Mouse (Mus musculus) heart, embryonic 16.5 days (tissue): ENCODE measurements around the gene Accs. TPM values are rescaled to one million over a fixed set of nuclear protein-coding genes. Genes with fewer than 3 reads are reported as not detected.

Experiments used
- ATAC-seq: fragments of 200-750 bp; cut with Nextera tagmentation; replicated peaks from 2 replicates; pipeline ENCODE4 v1.8.0; 2017; ENCODE audit warnings: moderate number of reproducible peaks; ENCODE audit not compliant: insufficient read depth, low FRiP score; ENCODE audit errors: extremely low read depth
- H3K27ac ChIP-seq: fragments of 300-500 bp; sonication (generic); 2 replicates; pipeline ENCODE4 v1.5.1; 2014; ENCODE audit warnings: mild to moderate bottlenecking, low read length, control low read depth, moderate library complexity
- H3K27me3 ChIP-seq: fragments of 300-500 bp; sonication (generic); 2 replicates; pipeline ENCODE4 v1.6.1; 2014; ENCODE audit warnings: low read length, mixed read lengths; ENCODE audit not compliant: control insufficient read depth, insufficient read depth
- H3K36me3 ChIP-seq: fragments of 300-500 bp; sonication (generic); 2 replicates; pipeline ENCODE4 v1.6.1; 2014; ENCODE audit not compliant: control insufficient read depth, insufficient read depth
- H3K4me1 ChIP-seq: fragments of 300-500 bp; sonication (generic); 2 replicates; pipeline ENCODE4 v1.6.1; 2014; ENCODE audit warnings: low read length, mixed read lengths; ENCODE audit not compliant: control insufficient read depth, insufficient read depth
- H3K4me2 ChIP-seq: fragments of 300-500 bp; sonication (generic); 2 replicates; pipeline ENCODE4 v1.6.1; 2014; ENCODE audit warnings: low read depth, mild to moderate bottlenecking, control low read depth, low read length
- H3K4me3 ChIP-seq: fragments of 300-500 bp; sonication (generic); 2 replicates; pipeline ENCODE4 v1.5.1; 2014; ENCODE audit warnings: mild to moderate bottlenecking, control low read depth, low read length
- H3K9ac ChIP-seq: fragments of 300-500 bp; sonication (generic); 2 replicates; pipeline ENCODE4 v1.6.1; 2014; ENCODE audit warnings: low read length, control low read depth
- H3K9me3 ChIP-seq: fragments of 300-500 bp; sonication (generic); replicated peaks from 2 replicates; pipeline ENCODE4 v1.6.1; 2016; ENCODE audit warnings: low read length; ENCODE audit not compliant: control insufficient read depth
- WGBS: fragments of 180-500 bp; shearing (Covaris S2); extraction: QIAGEN DNeasy Blood & Tissue Kit; methylation state at CpG from one replicate; pipeline ENCODE4 v1.1.7; 2014; 5-methylcytosine and 5-hydroxymethylcytosine counted together
- polyA plus RNA-seq: library from polyadenylated mRNA; unstranded; fragments of >200 nt; fragmentation: Nextera tagmentation; extraction: Ambion mirVana; gene quantifications from 2 replicates; pipeline ENCODE4 v1.2.1, GENCODE M21; 2015

The Accs gene
- polyA plus RNA-seq, 1 experiment from 2014 or later: 5.6 TPM

GRCm38 (mm10) chr2:93838931-93839330 lies 10.8 kb downstream of the Accs start:
- H3K9ac ChIP-seq: no peak overlapping the region
- WGBS: 89% methylated on average over 4 of the region's 4 CpGs
- H3K4me1 ChIP-seq: no peaks in the 10 kb centered on the region
- no peak overlapping the region for H3K4me2 ChIP-seq
- no peaks in the 10 kb centered on the region for H3K27me3 ChIP-seq
- H3K27ac ChIP-seq: no peak overlapping the region
- peaks cover 16% of the 10 kb centered on the region; the same call in 1 of the 2 replicates for H3K36me3 ChIP-seq
- H3K4me3 ChIP-seq: no peak overlapping the region
- no peaks in the 10 kb centered on the region for H3K9me3 ChIP-seq
- ATAC-seq: no peak

- WGBS: 71% methylated on average over 13 of the region's 13 CpGs
- Histone ChIP-seq H3K4me3 (no peak overlapping the region), H3K36me3 (peaks cover 7% of the 10 kb centered on the region; the same call in 1 of the 2 replicates), H3K9ac (no peak overlapping the region), H3K4me2 (no peak overlapping the region), H3K9me3 (no peaks in the 10 kb centered on the region), H3K4me1 (no peaks in the 10 kb centered on the region), H3K27ac (no peak overlapping the region), H3K27me3 (no peaks in the 10 kb centered on the region)
- no peak for ATAC-seq
Observed at GRCm38 (mm10) chr2:93836232-93836785, 13.4 kb downstream of the Accs start.

GRCm38 (mm10) chr2:93835596-93835995 lies 14.1 kb downstream of the Accs start:
- no peak overlapping the region for H3K9ac ChIP-seq

GRCm38 (mm10) chr2:93823519-93823918 lies 26.2 kb downstream of the Accs start:
- no peak overlapping the region for H3K4me2 ChIP-seq
- peaks cover 11% of the 10 kb centered on the region for H3K4me1 ChIP-seq
- no peak overlapping the region for H3K27ac ChIP-seq
- 17% methylated on average over 8 of the region's 8 CpGs for WGBS
- H3K27me3 ChIP-seq: no peaks in the 10 kb centered on the region
- H3K9me3 ChIP-seq: no peaks in the 10 kb centered on the region
- H3K9ac ChIP-seq: no peak overlapping the region
- peaks cover 2% of the 10 kb centered on the region; the same call in 1 of the 2 replicates for H3K36me3 ChIP-seq
- no peak for ATAC-seq
- H3K4me3 ChIP-seq: no peak overlapping the region

More at GRCm38 (mm10) chr2:93835596-93835995, 14.1 kb downstream of the Accs start:
- Histone ChIP-seq H3K27ac (no peak overlapping the region), H3K4me2 (no peak overlapping the region), H3K4me1 (no peaks in the 10 kb centered on the region), H3K36me3 (0 out of 2 replicates have a peak, but pooled peaks cover under 1% of the 10 kb centered on the region), H3K4me3 (no peak overlapping the region), H3K9me3 (no peaks in the 10 kb centered on the region), H3K27me3 (no peaks in the 10 kb centered on the region)
- whole genome bisulfite sequencing: 73% methylated on average over 11 of the region's 11 CpGs
- no peak for ATAC-seq

- ATAC-seq: peak; percentile 92
- H3K4me2 ChIP-seq: peak within 1 kb of the TSS; percentile 86
- H3K27ac ChIP-seq: peak within 1 kb of the TSS; percentile 42; the same call in 1 of the 2 replicates
- peak within 1 kb of the TSS; percentile 97 for H3K4me3 ChIP-seq
- WGBS: under 1% methylated on average over 66 of the region's 66 CpGs
- peaks cover 11% of the 10 kb centered on the region for H3K4me1 ChIP-seq
- H3K9me3 ChIP-seq: no peaks in the 10 kb centered on the region
- H3K36me3 ChIP-seq: peaks cover 2% of the 10 kb centered on the region; the same call in 1 of the 2 replicates
- peak within 1 kb of the TSS; percentile 97 for H3K9ac ChIP-seq
- H3K27me3 ChIP-seq: no peaks in the 10 kb centered on the region
Observed at GRCm38 (mm10) chr2:93822045-93822749, 27.5 kb downstream of the Accs start, which contains the start of gene Ext2. Gene Ext2 (minus strand): TSS chr2:93822568.

- no peak overlapping the region for H3K4me3 ChIP-seq
- H3K4me2 ChIP-seq: no peak overlapping the region
- ATAC-seq: no peak
- no peaks in the 10 kb centered on the region for H3K9me3 ChIP-seq
- H3K4me1 ChIP-seq: peaks cover 11% of the 10 kb centered on the region
- H3K36me3 ChIP-seq: peaks cover 10% of the 10 kb centered on the region
- 92% methylated on average over 5 of the region's 5 CpGs for WGBS
- no peak overlapping the region for H3K9ac ChIP-seq
- H3K27me3 ChIP-seq: no peaks in the 10 kb centered on the region
- H3K27ac ChIP-seq: no peak overlapping the region
Observed at GRCm38 (mm10) chr2:93817791-93818190, 32.0 kb downstream of the Accs start.

- ATAC-seq: no peak
- no peak overlapping the region for H3K4me2 ChIP-seq
- no peaks in the 10 kb centered on the region for H3K9me3 ChIP-seq
- H3K4me3 ChIP-seq: no peak overlapping the region
- H3K27ac ChIP-seq: no peak overlapping the region
- no peaks in the 10 kb centered on the region for H3K4me1 ChIP-seq
- peaks cover 14% of the 10 kb centered on the region for H3K36me3 ChIP-seq
- WGBS: 91% methylated on average over 22 of the region's 22 CpGs
- no peaks in the 10 kb centered on the region for H3K27me3 ChIP-seq
- H3K9ac ChIP-seq: no peak overlapping the region
Observed at GRCm38 (mm10) chr2:93813343-93813742, 36.4 kb downstream of the Accs start.

- Histone ChIP-seq H3K9me3 (no peaks in the 10 kb centered on the region), H3K27me3 (no peaks in the 10 kb centered on the region), H3K4me3 (no peak overlapping the region), H3K36me3 (peaks cover 16% of the 10 kb centered on the region), H3K4me2 (no peak overlapping the region), H3K9ac (no peak overlapping the region), H3K27ac (no peak overlapping the region), H3K4me1 (no peaks in the 10 kb centered on the region)
- 41% methylated on average over 4 of the region's 4 CpGs for WGBS
- ATAC-seq: no peak
Observed at GRCm38 (mm10) chr2:93811812-93812211, 37.9 kb downstream of the Accs start.

- Histone ChIP-seq H3K27me3 (no peaks in the 10 kb centered on the region), H3K9ac (no peak overlapping the region), H3K36me3 (peaks cover 24% of the 10 kb centered on the region), H3K9me3 (no peaks in the 10 kb centered on the region), H3K4me3 (no peak overlapping the region), H3K4me2 (no peak overlapping the region), H3K27ac (no peak overlapping the region), H3K4me1 (no peaks in the 10 kb centered on the region)
- 10% methylated on average over 2 of the region's 2 CpGs for WGBS
- 0 out of 2 replicates have a peak, but pooled peaks have one; percentile 46 for ATAC-seq
Observed at GRCm38 (mm10) chr2:93809931-93810330, 39.8 kb downstream of the Accs start.
